15 mouse cellular contexts compared by ENCODE assay signal in the genomic region with DNA sequence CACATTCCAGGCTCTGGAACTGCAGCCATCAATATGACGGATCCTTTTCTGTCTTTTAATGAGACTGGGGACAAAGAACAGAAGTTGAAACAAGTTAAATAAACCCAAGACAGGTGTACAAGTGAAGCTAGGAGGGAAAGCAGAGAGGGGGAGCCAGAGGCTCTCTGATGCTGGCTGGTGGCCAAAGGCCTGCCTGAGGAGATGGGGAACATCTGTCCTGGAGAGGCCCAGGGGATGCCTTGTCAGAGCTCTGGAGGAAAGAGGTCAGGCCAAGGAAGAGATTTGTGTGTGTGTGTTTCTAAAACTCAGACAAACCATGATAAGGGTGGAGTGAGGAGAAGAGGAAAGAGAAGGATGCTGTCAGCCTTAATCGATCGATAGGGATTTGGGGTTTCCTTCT. TPM values are rescaled to one million over a fixed set of nuclear protein-coding genes. Genes with fewer than 3 reads are reported as not detected.
DNase-seq lines count a peak whose midpoint lies in the region; ATAC-seq lines count a peak whose summit lies in the region.
"Had no signal": no experiment of that assay in that cellular context is flagged by ENCODE, and none has a peak within 500 bp of the region (broad histone marks: within the 10 kb centered on the region; RNA-seq: fewer than 3 reads in every experiment).

No protein-coding gene starts in this region.

- no peak for ATAC-seq in liver, embryonic 11.5 days (replicated peaks; ENCODE audit: low FRiP score)
- ATAC-seq: forebrain, postnatal 0 days had no signal

- peak; percentile 17 for DNase-seq in embryo, embryonic 11 days
- DNase-seq in embryo, embryonic 10.5 days (ENCODE audit: low spot score) = no peak
- DNase-seq in liver = peak; percentile 47
- DNase-seq in liver, embryonic 11.5 days (ENCODE audit: low spot score) = no peak
- peak; percentile 59 to 68 for DNase-seq in heart, postnatal 14 days
- DNase-seq in lung, postnatal 14 days = peak; percentile 42
- DNase-seq in yolk sac, embryonic 10.5 days (ENCODE audit: low spot score) = no peak
- DNase-seq in retina, postnatal 1 day = no peak
- DNase-seq: forebrain, postnatal 0 days; midbrain, embryonic 14.5 days; thymus, postnatal 14 days had no signal

- WGBS in liver, embryonic 11.5 days = 80% methylated on average over 3 of the region's 3 CpGs

- intact Hi-C loops in heart, postnatal 14 days (cut with DNase I) = no loop called here

- H3K36me3 ChIP-seq in liver, embryonic 11.5 days (ENCODE audit: control insufficient read depth, insufficient read depth, low read length) = peaks cover 17% of the 10 kb centered on the region; the same call in 1 of the 2 replicates

- H3K4me1 ChIP-seq in liver, embryonic 11.5 days (replicated peaks; ENCODE audit: control insufficient read depth, insufficient read depth, low read length) = no peaks in the 10 kb centered on the region
- H3K4me1 ChIP-seq: hindbrain, embryonic 12.5 days; neural tube, embryonic 15.5 days had no signal

- no peak overlapping the region for H3K9ac ChIP-seq in liver, embryonic 11.5 days (ENCODE audit: low read depth, low read length)
- H3K9ac ChIP-seq: forebrain, postnatal 0 days; hindbrain, embryonic 12.5 days; liver, embryonic 14.5 days; neural tube, embryonic 15.5 days had no signal

- no peak overlapping the region for H3K27ac ChIP-seq in liver, embryonic 11.5 days (ENCODE audit: low read depth, low read length)
- H3K27ac ChIP-seq: hindbrain, embryonic 12.5 days; liver, embryonic 14.5 days; neural tube, embryonic 15.5 days had no signal

- no peak overlapping the region for H3K4me3 ChIP-seq in liver, embryonic 11.5 days (ENCODE audit: low read depth, low read length)
- H3K4me3 ChIP-seq: hindbrain, embryonic 12.5 days; neural tube, embryonic 15.5 days had no signal

- H3K4me2 ChIP-seq in liver, embryonic 11.5 days = no peak overlapping the region
- H3K4me2 ChIP-seq: hindbrain, embryonic 12.5 days; neural tube, embryonic 15.5 days had no signal

- H3K27me3 ChIP-seq in liver, embryonic 11.5 days (replicated peaks; ENCODE audit: control insufficient read depth, insufficient read depth, low read length) = no peaks in the 10 kb centered on the region
- H3K27me3 ChIP-seq: hindbrain, embryonic 12.5 days; neural tube, embryonic 15.5 days had no signal

- H3K9me3 ChIP-seq in liver, embryonic 11.5 days (ENCODE audit: control insufficient read depth, low read length) = no peaks in the 10 kb centered on the region
- H3K9me3 ChIP-seq: G1E; hindbrain, embryonic 12.5 days; neural tube, embryonic 15.5 days had no signal

RNA-seq across cellular contexts. Expression of a gene that starts 14.4 kb away (rescaled TPM):
- 2.6 and 2.9 TPM in 2 replicates for polyA plus RNA-seq in liver, embryonic 11.5 days (2014; fragmentation: Nextera tagmentation; extraction: Ambion mirVana)
- 1 to 10 TPM in 1 of 2 experiments, under 1 TPM in 1; 0.91 to 1.5 TPM for total RNA-seq in heart, postnatal 14 days (2021)

RNA-seq across cellular contexts. Expression of a gene that starts 14.9 kb away (rescaled TPM):
- polyA plus RNA-seq in liver, embryonic 11.5 days (2014; fragmentation: Nextera tagmentation; extraction: Ambion mirVana) = 58.9 and 63.6 TPM in 2 replicates
- 10 to 100 TPM; 78.8 to 79.7 TPM for total RNA-seq in heart, postnatal 14 days (2021)

Comparison
In these comparisons a context has a peak if more than half of its experiments do, and no peak if none do; other contexts are left out.
1. DNase-seq: peak in embryo, embryonic 11 days (single experiment), liver (single experiment), heart, postnatal 14 days (2 of 2) and lung, postnatal 14 days (single experiment); none in embryo, embryonic 10.5 days (single experiment), liver, embryonic 11.5 days (single experiment), yolk sac, embryonic 10.5 days (single experiment) and retina, postnatal 1 day (single experiment).